Mouse (Mus musculus) embryonic fibroblast, embryonic 13.5 days (primary cell): ENCODE results near the gene Hsd17b12.

Experiments
- CTCF ChIP-seq: IDR thresholded peaks from 2 replicates; pipeline ENCODE4 v1.5.1; 2011; ENCODE audit warnings: mild to moderate bottlenecking, control low read depth, low read length, moderate library complexity, borderline replicate concordance; ENCODE audit not compliant: insufficient read depth
- POLR2A ChIP-seq: IDR thresholded peaks from 2 replicates; pipeline ENCODE4 v1.6.1; 2011; ENCODE audit warnings: low read depth, mild to moderate bottlenecking, control low read depth, low read length, moderate library complexity

- TF ChIP-seq CTCF (no peak), POLR2A (no peak)
These were observed 13.1 kb downstream of the Hsd17b12 start for GRCm38 (mm10) chr2:94144520-94145145.
